Mouse (Mus musculus) intestine, embryonic 16.5 days (tissue): Measurements from ENCODE around the gene Garem2. TPM values are rescaled to one million over a fixed set of nuclear protein-coding genes. Genes with fewer than 3 reads are reported as not detected.
A peak's percentile ranks its signal among the peaks of the same experiment; 100 is the strongest.

Experiments
- ATAC-seq: fragments of 200-750 bp; cut with Nextera tagmentation; 2 replicates; pipeline ENCODE4 v1.8.0; 2017; ENCODE audit warnings: moderate TSS enrichment, moderate library complexity
- H3K27ac ChIP-seq: fragments of 300-500 bp; sonication (generic); 2 replicates; pipeline ENCODE4 v1.5.1; 2014; ENCODE audit warnings: mild to moderate bottlenecking, low read length
- H3K27me3 ChIP-seq: fragments of 300-500 bp; sonication (generic); replicated peaks from 2 replicates; pipeline ENCODE4 v1.6.1; 2014; ENCODE audit warnings: low read length, control low read depth, mixed read lengths; ENCODE audit not compliant: control insufficient read depth, insufficient read depth
- H3K36me3 ChIP-seq: fragments of 300-500 bp; sonication (generic); 2 replicates; pipeline ENCODE4 v1.6.1; 2014; ENCODE audit warnings: low read length, control low read depth; ENCODE audit not compliant: control insufficient read depth, insufficient read depth
- H3K4me1 ChIP-seq: fragments of 300-500 bp; sonication (generic); 2 replicates; pipeline ENCODE4 v1.6.1; 2014; ENCODE audit warnings: low read length, control low read depth, mixed read lengths; ENCODE audit not compliant: control insufficient read depth, insufficient read depth
- H3K4me2 ChIP-seq: fragments of 300-500 bp; sonication (generic); 2 replicates; pipeline ENCODE4 v1.6.1; 2014; ENCODE audit warnings: low read depth, low read length, control low read depth
- H3K4me3 ChIP-seq: fragments of 300-500 bp; sonication (generic); 2 replicates; pipeline ENCODE4 v1.5.1; 2014; ENCODE audit warnings: mild to moderate bottlenecking, low read length
- H3K9ac ChIP-seq: fragments of 300-500 bp; sonication (generic); 2 replicates; pipeline ENCODE4 v1.6.1; 2014; ENCODE audit warnings: low read depth, low read length
- H3K9me3 ChIP-seq: fragments of 300-500 bp; sonication (generic); 2 replicates; pipeline ENCODE4 v1.6.1; 2016; ENCODE audit warnings: low read length, control low read depth; ENCODE audit not compliant: control insufficient read depth
- WGBS: fragments of 180-500 bp; shearing (Covaris S2); extraction: QIAGEN DNeasy Blood & Tissue Kit; methylation state at CpG from one replicate; pipeline ENCODE4 v1.1.7; 2014; 5-methylcytosine and 5-hydroxymethylcytosine counted together
- polyA plus RNA-seq: library from polyadenylated mRNA; unstranded; fragments of >200 nt; fragmentation: Nextera tagmentation; extraction: Ambion mirVana; gene quantifications from 2 replicates; pipeline ENCODE4 v1.2.1, GENCODE M21; 2015

Gene Garem2
- polyA plus RNA-seq, 1 experiment from 2014 or later: 0.56 TPM

DNA sequence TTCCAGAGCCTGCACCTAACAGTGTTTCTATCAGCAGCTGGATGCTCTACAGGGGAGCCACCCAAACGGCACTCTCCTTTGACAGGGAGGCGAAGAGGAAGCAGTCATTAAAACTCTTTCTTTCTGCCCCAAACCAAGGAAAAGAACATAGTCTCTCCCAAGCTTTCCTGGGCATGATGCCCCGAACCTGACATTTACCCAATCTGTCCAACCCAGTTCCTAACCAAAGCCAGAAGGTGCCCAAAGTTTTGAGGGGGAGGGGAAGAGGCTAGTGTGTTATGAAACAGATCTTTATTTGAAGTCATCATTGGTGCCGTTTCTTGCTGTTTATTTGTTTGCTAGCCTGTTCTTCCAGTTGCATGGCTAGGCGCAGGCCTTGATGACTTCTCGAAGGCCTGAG lies 9.2 kb upstream of the Garem2 start:
- H3K27ac ChIP-seq: no peak overlapping the region
- no peaks in the 10 kb centered on the region for H3K36me3 ChIP-seq
- H3K9ac ChIP-seq: no peak overlapping the region
- no peaks in the 10 kb centered on the region for H3K9me3 ChIP-seq
- H3K4me3 ChIP-seq: no peak overlapping the region
- no peaks in the 10 kb centered on the region for H3K4me1 ChIP-seq
- H3K27me3 ChIP-seq: no peaks in the 10 kb centered on the region
- ATAC-seq: no peak
- H3K4me2 ChIP-seq: no peak overlapping the region
- WGBS: 67% methylated on average over 6 of the region's 6 CpGs

- no peaks in the 10 kb centered on the region for H3K4me1 ChIP-seq
- no peak for ATAC-seq
These were observed 6.7 kb upstream of the Garem2 start for GRCm38 (mm10) chr5:30098260-30098659.

DNA sequence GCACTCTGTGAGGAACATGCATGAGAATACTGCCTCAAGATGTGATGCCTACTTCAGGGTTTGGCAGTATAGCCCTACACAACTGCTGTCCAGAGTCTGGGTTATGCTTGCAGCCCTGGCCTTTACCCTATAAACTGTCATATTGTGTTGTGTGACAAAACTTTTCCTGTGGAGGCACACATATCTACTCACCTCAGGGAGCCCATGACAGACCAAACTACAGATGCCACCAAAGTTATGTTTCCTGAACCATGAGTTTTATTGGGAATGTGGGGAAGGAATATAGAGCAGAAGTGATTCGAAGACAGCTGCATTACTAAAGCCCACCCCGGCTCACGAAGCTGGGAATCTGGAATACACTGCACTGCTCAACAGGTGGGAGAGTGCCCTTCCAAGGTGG lies 1.6 kb upstream of the Garem2 start:
- no peak for ATAC-seq
- WGBS: 78% methylated on average over 3 of the region's 3 CpGs
- no peak overlapping the region for H3K4me3 ChIP-seq
- no peaks in the 10 kb centered on the region for H3K9me3 ChIP-seq
- H3K4me2 ChIP-seq: no peak overlapping the region
- peaks cover 33% of the 10 kb centered on the region for H3K27me3 ChIP-seq
- no peaks in the 10 kb centered on the region for H3K36me3 ChIP-seq
- peaks cover 11% of the 10 kb centered on the region for H3K4me1 ChIP-seq
- no peak overlapping the region for H3K9ac ChIP-seq
- H3K27ac ChIP-seq: no peak overlapping the region

More at GRCm38 (mm10) chr5:30098260-30098659, 6.7 kb upstream of the Garem2 start:
- Histone ChIP-seq H3K27ac (no peak overlapping the region), H3K36me3 (no peaks in the 10 kb centered on the region), H3K9me3 (no peaks in the 10 kb centered on the region), H3K4me3 (no peak overlapping the region), H3K27me3 (peaks cover 2% of the 10 kb centered on the region; the same call in 1 of the 2 replicates), H3K4me2 (no peak overlapping the region), H3K9ac (no peak overlapping the region)
- 88% methylated on average over 1 of the region's 1 CpGs for WGBS

DNA sequence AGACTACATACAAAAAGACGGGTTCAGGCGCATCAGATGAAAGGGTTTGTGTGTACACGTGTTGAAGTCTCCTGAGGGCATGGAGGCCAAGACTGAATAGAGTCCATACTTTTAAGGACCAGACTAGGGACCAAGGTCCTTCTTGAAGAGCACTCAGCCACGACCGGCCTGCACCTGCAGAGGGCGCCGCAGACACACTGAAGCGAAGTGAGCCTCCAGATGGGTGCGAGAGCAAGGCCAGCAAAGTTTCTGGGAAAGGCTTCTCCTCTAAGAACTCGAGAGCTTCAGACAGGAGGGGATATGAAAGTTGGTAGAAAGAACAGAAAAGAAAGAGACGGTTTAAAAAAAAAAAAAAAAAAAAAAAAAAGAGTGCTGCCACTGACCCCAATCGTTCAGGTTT lies 622 bp upstream of the Garem2 start:
- peak overlapping the region; percentile 97 for H3K4me2 ChIP-seq
- no peak overlapping the region for H3K9ac ChIP-seq
- no peaks in the 10 kb centered on the region for H3K36me3 ChIP-seq
- WGBS: 4% methylated on average over 12 of the region's 12 CpGs
- ATAC-seq: peak; percentile 29; the same call in 1 of the 2 replicates
- H3K27me3 ChIP-seq: peaks cover 33% of the 10 kb centered on the region
- no peak overlapping the region for H3K27ac ChIP-seq
- H3K4me1 ChIP-seq: peaks cover 11% of the 10 kb centered on the region
- H3K4me3 ChIP-seq: peak overlapping the region; percentile 56
- no peaks in the 10 kb centered on the region for H3K9me3 ChIP-seq

GRCm38 (mm10) chr5:30105668-30106300 lies 823 bp downstream of the Garem2 start, which contains the start of gene 3110082J24Rik:
Gene 3110082J24Rik, minus strand, starts transcription at chr5:30106086.
- Histone ChIP-seq H3K4me1 (peaks cover 21% of the 10 kb centered on the region), H3K4me2 (peak within 1 kb of the TSS; percentile 97), H3K36me3 (no peaks in the 10 kb centered on the region), H3K4me3 (peak within 1 kb of the TSS; percentile 56), H3K27me3 (peaks cover 33% of the 10 kb centered on the region), H3K9me3 (no peaks in the 10 kb centered on the region), H3K27ac (no peak within 1 kb of the TSS), H3K9ac (peak within 1 kb of the TSS; percentile 57)
- WGBS: 5% methylated on average over 29 of the region's 29 CpGs
- ATAC-seq: no peak

DNA sequence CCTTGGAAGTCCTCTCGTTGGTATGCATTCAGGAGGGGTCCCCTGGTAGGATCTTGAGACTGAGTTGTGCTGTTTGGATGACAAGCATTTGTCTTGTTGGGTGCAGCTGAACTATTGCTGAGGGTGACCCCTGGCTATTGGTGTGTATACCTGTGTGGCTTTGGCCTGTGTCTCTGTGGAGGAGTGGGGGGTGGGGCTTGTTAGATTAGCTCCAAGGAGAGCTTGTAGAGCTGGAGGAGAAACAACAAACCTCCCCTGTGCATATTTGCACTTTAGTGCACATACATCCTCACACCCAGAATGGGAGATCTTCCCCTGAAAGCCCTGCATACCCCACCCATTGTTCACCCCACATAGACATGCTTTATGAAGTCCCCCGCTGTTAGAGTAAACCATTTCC lies 1.8 kb downstream of the Garem2 start:
- 39% methylated on average over 2 of the region's 2 CpGs for WGBS
- no peak for ATAC-seq

DNA sequence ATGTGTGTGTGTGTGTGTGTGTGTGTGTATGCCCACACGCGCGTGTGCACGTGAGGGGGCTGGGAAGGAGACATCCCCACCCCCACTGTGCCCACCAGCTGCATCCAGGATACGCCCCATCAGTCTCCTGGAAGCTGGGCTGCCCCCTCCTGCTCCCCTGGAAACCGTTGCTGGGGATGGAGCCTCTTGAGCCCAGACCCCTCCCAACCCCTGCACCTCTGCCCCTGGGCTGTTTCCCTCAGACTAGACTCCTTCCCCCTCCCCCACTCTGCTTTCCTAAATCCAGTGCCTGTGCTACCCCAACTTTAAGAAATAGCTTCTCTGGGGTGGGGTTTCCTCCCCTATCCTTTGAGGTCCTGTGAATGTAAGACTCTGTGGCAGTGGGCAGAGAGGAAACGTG lies 2.2 kb downstream of the Garem2 start:
- Histone ChIP-seq H3K9ac (no peak overlapping the region), H3K36me3 (no peaks in the 10 kb centered on the region), H3K4me1 (peaks cover 31% of the 10 kb centered on the region), H3K27me3 (peaks cover 33% of the 10 kb centered on the region), H3K4me2 (no peak overlapping the region), H3K9me3 (no peaks in the 10 kb centered on the region), H3K4me3 (no peak overlapping the region), H3K27ac (no peak overlapping the region)
- ATAC-seq: no peak
- 15% methylated on average over 7 of the region's 7 CpGs for WGBS

More for the DNA sequence above, 1.8 kb downstream of the Garem2 start:
- no peak overlapping the region for H3K4me2 ChIP-seq
- H3K27me3 ChIP-seq: peaks cover 33% of the 10 kb centered on the region
- no peaks in the 10 kb centered on the region for H3K9me3 ChIP-seq
- no peak overlapping the region for H3K27ac ChIP-seq
- peaks cover 31% of the 10 kb centered on the region for H3K4me1 ChIP-seq
- no peaks in the 10 kb centered on the region for H3K36me3 ChIP-seq
- H3K9ac ChIP-seq: no peak overlapping the region
- H3K4me3 ChIP-seq: no peak overlapping the region

GRCm38 (mm10) chr5:30107611-30108041 lies 2.7 kb downstream of the Garem2 start:
- WGBS: 35% methylated on average over 5 of the region's 5 CpGs
- ATAC-seq: no peak

DNA sequence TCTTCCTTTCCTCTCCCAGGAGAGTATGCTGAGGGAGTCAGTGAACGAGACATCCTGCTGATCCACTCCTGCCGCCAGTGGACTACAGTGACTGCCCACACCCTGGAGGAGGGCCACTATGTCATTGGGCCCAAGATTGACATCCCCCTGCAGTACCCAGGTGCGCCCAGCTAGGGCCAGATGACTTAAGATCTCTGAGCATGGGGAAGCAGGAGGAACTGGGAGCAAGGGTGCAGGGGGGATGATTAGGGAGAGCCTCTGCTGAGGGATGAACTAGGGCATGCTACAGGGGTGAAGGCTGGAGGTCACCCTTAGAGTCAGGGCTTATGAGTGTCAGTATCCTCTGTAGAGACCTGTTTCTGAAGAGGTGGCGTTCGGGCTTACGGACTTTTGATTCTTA lies 3.3 kb downstream of the Garem2 start:
- H3K9ac ChIP-seq: no peak overlapping the region
- no peak overlapping the region for H3K27ac ChIP-seq
- peaks cover 31% of the 10 kb centered on the region for H3K27me3 ChIP-seq
- no peak overlapping the region for H3K4me3 ChIP-seq
- H3K9me3 ChIP-seq: no peaks in the 10 kb centered on the region
- WGBS: 83% methylated on average over 6 of the region's 6 CpGs
- H3K36me3 ChIP-seq: no peaks in the 10 kb centered on the region
- peaks cover 31% of the 10 kb centered on the region for H3K4me1 ChIP-seq
- ATAC-seq: no peak
- no peak overlapping the region for H3K4me2 ChIP-seq

More at GRCm38 (mm10) chr5:30107611-30108041, 2.7 kb downstream of the Garem2 start:
- Histone ChIP-seq H3K27me3 (peaks cover 33% of the 10 kb centered on the region), H3K36me3 (no peaks in the 10 kb centered on the region), H3K9ac (no peak overlapping the region), H3K4me2 (no peak overlapping the region), H3K4me3 (no peak overlapping the region), H3K4me1 (peaks cover 31% of the 10 kb centered on the region), H3K9me3 (no peaks in the 10 kb centered on the region), H3K27ac (no peak overlapping the region)
